Mouse (Mus musculus): ENCODE results near the gene Polr3c. TPM values are rescaled to one million over a fixed set of nuclear protein-coding genes. Genes with fewer than 3 reads are reported as not detected.
"Not testable (repeated sequence)": the region's sequence is repeated elsewhere in the genome, so short reads cannot be mapped to it uniquely, and the experiment has no call there.

The Polr3c gene
- polyA plus RNA-seq, 1 experiment from 2014 or later = 34.5 TPM

- no peak for DNase-seq (ENCODE audit: low spot score)
Measured at GRCm38 (mm10) chr3:96679159-96679674, 48.2 kb downstream of the Polr3c start.

- no peak for DNase-seq (ENCODE audit: low spot score)
Measured at GRCm38 (mm10) chr3:96678456-96678855, 49.0 kb downstream of the Polr3c start.

- no peak for DNase-seq (ENCODE audit: low spot score)
Measured at GRCm38 (mm10) chr3:96675690-96676089, 51.7 kb downstream of the Polr3c start.

GRCm38 (mm10) chr3:96675171-96675570, 52.3 kb downstream of the Polr3c start:
- DNase-seq (ENCODE audit: low spot score) = peak; percentile 19

GRCm38 (mm10) chr3:96674442-96674841, 53.0 kb downstream of the Polr3c start:
- DNase-seq (ENCODE audit: low spot score) = no peak

GRCm38 (mm10) chr3:96673514-96673913, 53.9 kb downstream of the Polr3c start:
- no peak for DNase-seq (ENCODE audit: low spot score)

GRCm38 (mm10) chr3:96671519-96671918, 55.9 kb downstream of the Polr3c start:
- DNase-seq (ENCODE audit: low spot score) = no peak

GRCm38 (mm10) chr3:96669727-96670468, 57.5 kb downstream of the Polr3c start, which contains the start of gene Ankrd35:
Gene Ankrd35, plus strand, starts transcription at chr3:96670131.
- DNase-seq (ENCODE audit: low spot score) = peak; percentile 92

- DNase-seq (ENCODE audit: low spot score) = no peak
Measured at GRCm38 (mm10) chr3:96668424-96669067, 58.9 kb downstream of the Polr3c start.

GRCm38 (mm10) chr3:96667316-96667715, 60.1 kb downstream of the Polr3c start:
- peak; percentile 41 for DNase-seq (ENCODE audit: low spot score)

GRCm38 (mm10) chr3:96666916-96667315, 60.5 kb downstream of the Polr3c start:
- DNase-seq (ENCODE audit: low spot score) = no peak

- not testable (repeated sequence) for DNase-seq (ENCODE audit: low spot score)
Measured at GRCm38 (mm10) chr3:96665732-96666363, 61.6 kb downstream of the Polr3c start.

- DNase-seq (ENCODE audit: low spot score) = peak; percentile 84
Measured at GRCm38 (mm10) chr3:96663432-96664239, 63.8 kb downstream of the Polr3c start.

- DNase-seq (ENCODE audit: low spot score) = no peak
Measured at GRCm38 (mm10) chr3:96662731-96663316, 64.6 kb downstream of the Polr3c start.

Other genes with a start within 250 kb of the Polr3c start
- 0.13 and 0.18 TPM in 2 replicates for gene Hfe2, start 202.5 kb downstream of the Polr3c start, polyA plus RNA-seq (2015; fragmentation: Nextera tagmentation; extraction: Ambion mirVana)
- 260 TPM in 2 replicates for gene Txnip, start 169.7 kb downstream of the Polr3c start, polyA plus RNA-seq (2015; fragmentation: Nextera tagmentation; extraction: Ambion mirVana)
- 0.42 and 0.46 TPM in 2 replicates for gene Gm16253, start 150.6 kb downstream of the Polr3c start, polyA plus RNA-seq (2015; fragmentation: Nextera tagmentation; extraction: Ambion mirVana)
- 25.8 and 28.8 TPM in 2 replicates for gene Polr3gl, start 133.4 kb downstream of the Polr3c start, polyA plus RNA-seq (2015; fragmentation: Nextera tagmentation; extraction: Ambion mirVana)
- gene Ankrd34a, start 131.0 kb downstream of the Polr3c start, polyA plus RNA-seq (2015; fragmentation: Nextera tagmentation; extraction: Ambion mirVana) = 0.07 and 0.09 TPM in 2 replicates
- gene Lix1l, start 126.5 kb downstream of the Polr3c start, polyA plus RNA-seq (2015; fragmentation: Nextera tagmentation; extraction: Ambion mirVana) = 1.7 TPM in 2 replicates
- 146 and 155 TPM in 2 replicates for gene Rbm8a, start 97.7 kb downstream of the Polr3c start, polyA plus RNA-seq (2015; fragmentation: Nextera tagmentation; extraction: Ambion mirVana)
- gene Pex11b, start 92.3 kb downstream of the Polr3c start, polyA plus RNA-seq (2015; fragmentation: Nextera tagmentation; extraction: Ambion mirVana) = 50.0 and 52.6 TPM in 2 replicates
- gene Gm42957, start 92.2 kb downstream of the Polr3c start, polyA plus RNA-seq (2015; fragmentation: Nextera tagmentation; extraction: Ambion mirVana) = not detected in 2 replicates
- gene Itga10, start 82.0 kb downstream of the Polr3c start, polyA plus RNA-seq (2015; fragmentation: Nextera tagmentation; extraction: Ambion mirVana) = 0.31 and 0.35 TPM in 2 replicates
- 1.5 and 1.9 TPM in 2 replicates for gene Ankrd35, start 57.5 kb downstream of the Polr3c start, polyA plus RNA-seq (2015; fragmentation: Nextera tagmentation; extraction: Ambion mirVana)
- gene Pias3, start 31.2 kb downstream of the Polr3c start, polyA plus RNA-seq (2015; fragmentation: Nextera tagmentation; extraction: Ambion mirVana) = 11.9 and 12.3 TPM in 2 replicates
- 19.5 and 20.7 TPM in 2 replicates for gene Nudt17, start 19.1 kb downstream of the Polr3c start, polyA plus RNA-seq (2015; fragmentation: Nextera tagmentation; extraction: Ambion mirVana)
- gene Rnf115, start within 50 bp of the Polr3c start, polyA plus RNA-seq (2015; fragmentation: Nextera tagmentation; extraction: Ambion mirVana) = 65.9 and 73.2 TPM in 2 replicates
- 1.2 and 1.4 TPM in 2 replicates for gene Pdzk1, start 101.7 kb upstream of the Polr3c start, polyA plus RNA-seq (2015; fragmentation: Nextera tagmentation; extraction: Ambion mirVana)
- 26.3 and 29.8 TPM in 2 replicates for gene Cd160, start 101.7 kb upstream of the Polr3c start, polyA plus RNA-seq (2015; fragmentation: Nextera tagmentation; extraction: Ambion mirVana)
- 1.5 and 1.8 TPM in 2 replicates for gene Gja5, start 177.1 kb upstream of the Polr3c start, polyA plus RNA-seq (2015; fragmentation: Nextera tagmentation; extraction: Ambion mirVana)
- 34.4 and 39.4 TPM in 2 replicates for gene Gpr89, start 177.7 kb upstream of the Polr3c start, polyA plus RNA-seq (2015; fragmentation: Nextera tagmentation; extraction: Ambion mirVana)
- gene Gja8, start 198.4 kb upstream of the Polr3c start, polyA plus RNA-seq (2015; fragmentation: Nextera tagmentation; extraction: Ambion mirVana) = 0.03 and 0.04 TPM in 2 replicates